Mouse (Mus musculus) liver, postnatal 0 days (tissue): ENCODE results near the gene Cbx1. TPM values are rescaled to one million over a fixed set of nuclear protein-coding genes. Genes with fewer than 3 reads are reported as not detected.

ENCODE experiments used
- ATAC-seq: fragments of 200-750 bp; cut with Nextera tagmentation; 2 replicates; pipeline ENCODE4 v1.8.0; 2017; ENCODE audit warnings: mild to moderate bottlenecking, moderate library complexity
- DNase-seq: peaks from one replicate; pipeline ENCODE4 v3.0.0-alpha.2; 2016
- H3K27ac ChIP-seq: fragments of 300-500 bp; sonication (generic); 2 replicates; pipeline ENCODE4 v1.5.1; 2014; ENCODE audit warnings: antibody characterized with exemption, moderate library complexity, mild to moderate bottlenecking, low read depth
- H3K27me3 ChIP-seq: fragments of 300-500 bp; sonication (generic); 2 replicates; pipeline ENCODE4 v1.6.1; 2014; ENCODE audit warnings: low read length, control low read depth, mixed read lengths; ENCODE audit not compliant: insufficient read depth
- H3K36me3 ChIP-seq: fragments of 300-500 bp; sonication (generic); replicated peaks from 2 replicates; pipeline ENCODE4 v1.6.1; 2014; ENCODE audit warnings: mild to moderate bottlenecking, control low read depth, low read length, moderate library complexity, mixed read lengths; ENCODE audit not compliant: insufficient read depth
- H3K4me1 ChIP-seq: fragments of 300-500 bp; sonication (generic); 2 replicates; pipeline ENCODE4 v1.6.1; 2014; ENCODE audit warnings: antibody characterized with exemption, mild to moderate bottlenecking, control low read depth; ENCODE audit not compliant: insufficient read depth
- H3K4me2 ChIP-seq: fragments of 300-500 bp; sonication (generic); 2 replicates; pipeline ENCODE4 v1.6.1; 2014; ENCODE audit warnings: low read depth, mild to moderate bottlenecking, low read length, moderate library complexity, mixed read lengths
- H3K4me3 ChIP-seq: fragments of 300-500 bp; sonication (generic); 2 replicates; pipeline ENCODE4 v1.5.1; 2014; ENCODE audit warnings: low read depth, low read length
- H3K9ac ChIP-seq: fragments of 300-500 bp; sonication (generic); replicated peaks from 2 replicates; pipeline ENCODE4 v1.6.1; 2014; ENCODE audit warnings: mild to moderate bottlenecking, moderate library complexity
- H3K9me3 ChIP-seq: fragments of 300-500 bp; sonication (generic); 2 replicates; pipeline ENCODE4 v1.6.1; 2016; ENCODE audit warnings: mild to moderate bottlenecking, control low read depth, low read length, mixed read lengths
- CTCF ChIP-seq: sonication (generic); IDR thresholded peaks from 2 replicates; pipeline ENCODE4 v1.5.1; 2016; ENCODE audit warnings: antibody characterized with exemption, low read depth
- EP300 ChIP-seq: IDR thresholded peaks from 2 replicates; pipeline ENCODE4 v1.6.1; 2016; ENCODE audit warnings: antibody characterized with exemption, low read depth, mild to moderate bottlenecking
- WGBS: fragments of 180-500 bp; shearing (Covaris S2); extraction: QIAGEN DNeasy Blood & Tissue Kit; methylation state at CpG from one replicate; pipeline ENCODE4 v1.1.7; 2014; ENCODE audit not compliant: insufficient replicate concordance; 5-methylcytosine and 5-hydroxymethylcytosine counted together
- polyA plus RNA-seq: library from polyadenylated mRNA; unstranded; fragments of >200 nt; fragmentation: Nextera tagmentation; extraction: Ambion mirVana; gene quantifications from 2 replicates; pipeline ENCODE4 v1.2.1, GENCODE M21; 2015

The Cbx1 gene
- polyA plus RNA-seq, 1 experiment from 2014 or later: 24.9 TPM

DNA sequence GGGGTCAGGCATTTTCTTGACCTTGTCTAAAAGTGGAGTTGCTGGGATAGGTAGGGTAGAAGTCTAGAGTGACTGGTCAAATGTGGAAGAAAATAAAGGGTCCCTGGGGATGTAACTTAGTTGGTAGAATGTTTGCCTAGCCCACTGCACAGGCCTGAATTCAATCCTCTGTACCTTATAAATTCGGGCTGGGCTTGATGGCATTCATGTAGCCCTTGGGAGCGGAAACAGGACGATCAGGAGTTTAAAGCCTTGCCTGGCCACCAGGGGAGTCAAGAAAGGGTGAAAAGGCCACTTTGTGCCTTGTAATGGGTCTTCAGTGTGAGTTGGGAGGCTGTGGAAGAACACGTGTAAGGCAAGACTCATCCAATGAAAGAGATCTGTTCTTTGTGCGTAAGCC lies 1.1 kb downstream of the Cbx1 start:
- Histone ChIP-seq H3K9ac (peak overlapping the region; percentile 87), H3K27ac (peak overlapping the region; percentile 94; the same call in 1 of the 2 replicates), H3K36me3 (no peaks in the 10 kb centered on the region; the same call in 1 of the 2 replicates), H3K9me3 (no peaks in the 10 kb centered on the region), H3K4me3 (peak overlapping the region; percentile 91), H3K27me3 (no peaks in the 10 kb centered on the region), H3K4me2 (peak overlapping the region; percentile 83), H3K4me1 (peaks cover 12% of the 10 kb centered on the region; the same call in 1 of the 2 replicates)
- no peak for TF ChIP-seq EP300
- peak; percentile 30 for TF ChIP-seq CTCF
- DNase-seq (no peak), ATAC-seq (no peak)
- 10% methylated on average over 5 of the region's 5 CpGs for WGBS

DNA sequence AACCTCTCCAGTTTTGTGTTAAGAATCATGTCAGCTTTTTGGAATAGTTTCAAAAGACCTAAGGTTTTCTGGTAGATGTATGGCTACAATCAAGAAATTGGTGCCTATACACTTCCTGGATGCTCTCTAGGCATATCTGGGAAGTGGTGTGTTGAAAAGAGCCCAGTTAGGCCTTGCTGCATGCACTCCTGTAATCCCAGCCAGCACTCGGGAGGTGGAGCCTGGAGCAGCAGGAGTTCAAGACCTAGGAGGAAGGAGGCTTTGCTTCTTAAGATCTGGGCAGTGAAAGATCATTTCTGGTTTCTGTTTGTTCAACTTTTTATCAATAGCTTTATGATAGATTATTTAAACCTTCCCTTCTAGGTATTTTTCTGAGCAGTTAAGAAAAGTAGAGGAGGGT lies 1.8 kb downstream of the Cbx1 start:
- DNase-seq (no peak), ATAC-seq (no peak)
- peak overlapping the region; percentile 83 for H3K4me2 ChIP-seq
- WGBS: 26% methylated on average over 1 of the region's 1 CpGs
- no peaks in the 10 kb centered on the region; the same call in 1 of the 2 replicates for H3K36me3 ChIP-seq
- no peak overlapping the region for H3K27ac ChIP-seq
- H3K9me3 ChIP-seq: no peaks in the 10 kb centered on the region
- no peaks in the 10 kb centered on the region for H3K27me3 ChIP-seq
- no peak overlapping the region for H3K4me3 ChIP-seq
- no peak overlapping the region; the same call in 1 of the 2 replicates for H3K9ac ChIP-seq
- TF ChIP-seq CTCF (no peak), EP300 (no peak)
- H3K4me1 ChIP-seq: peaks cover 16% of the 10 kb centered on the region; the same call in 1 of the 2 replicates

DNA sequence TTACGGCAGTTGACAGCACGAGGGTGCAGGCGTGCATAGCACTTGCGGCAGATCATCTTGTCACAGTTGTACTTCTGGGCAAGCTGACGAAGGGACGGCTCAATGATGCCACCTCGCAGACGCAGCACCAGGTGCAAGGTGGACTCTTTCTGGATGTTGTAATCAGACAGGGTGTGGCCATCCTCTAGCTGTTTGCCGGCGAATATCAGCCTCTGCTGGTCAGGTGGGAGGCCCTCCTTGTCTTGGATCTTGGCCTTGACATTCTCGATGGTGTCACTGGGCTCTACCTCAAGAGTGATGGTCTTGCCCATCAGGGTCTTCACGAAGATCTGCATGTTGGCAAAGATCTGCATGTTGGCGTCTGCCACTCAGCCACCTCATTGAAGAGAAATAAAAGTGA lies 6.6 kb downstream of the Cbx1 start:
- no peak for TF ChIP-seq CTCF
- no peak for TF ChIP-seq EP300
- Histone ChIP-seq H3K36me3 (peaks cover 8% of the 10 kb centered on the region; the same call in 1 of the 2 replicates), H3K9me3 (no peaks in the 10 kb centered on the region), H3K27me3 (no peaks in the 10 kb centered on the region), H3K9ac (no peak overlapping the region), H3K4me3 (no peak overlapping the region), H3K27ac (no peak overlapping the region), H3K4me1 (peaks cover 7% of the 10 kb centered on the region; the same call in 1 of the 2 replicates), H3K4me2 (no peak overlapping the region)
- WGBS: 82% methylated on average over 13 of the region's 13 CpGs
- ATAC-seq (no peak), DNase-seq (no peak)

DNA sequence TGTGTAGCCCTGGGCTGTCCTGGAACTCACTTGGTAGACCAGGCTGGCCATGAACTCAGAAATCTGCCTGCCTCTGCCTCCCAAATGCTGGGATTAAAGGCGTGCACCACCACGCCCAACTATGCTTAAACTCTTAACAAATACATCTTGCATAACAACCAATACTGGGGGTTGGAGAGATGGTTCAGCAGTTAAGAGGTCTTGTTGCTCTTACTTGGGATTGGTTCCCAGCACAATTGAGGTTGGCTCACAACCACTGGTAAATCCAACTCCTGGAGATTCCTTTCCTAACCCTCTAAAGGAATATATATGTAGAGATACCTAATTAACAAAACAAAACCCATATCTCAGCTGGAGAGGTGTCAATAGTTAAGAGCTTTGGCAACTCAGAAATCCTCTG lies 7.2 kb downstream of the Cbx1 start:
- whole genome bisulfite sequencing: 80% methylated on average over 2 of the region's 2 CpGs
- Histone ChIP-seq H3K9me3 (no peaks in the 10 kb centered on the region), H3K36me3 (peaks cover 13% of the 10 kb centered on the region), H3K4me3 (no peak overlapping the region), H3K27me3 (no peaks in the 10 kb centered on the region), H3K4me1 (peaks cover 4% of the 10 kb centered on the region; the same call in 1 of the 2 replicates), H3K4me2 (no peak overlapping the region), H3K9ac (no peak overlapping the region), H3K27ac (no peak overlapping the region)
- TF ChIP-seq CTCF (no peak), EP300 (no peak)
- no peak for ATAC-seq
- no peak for DNase-seq

DNA sequence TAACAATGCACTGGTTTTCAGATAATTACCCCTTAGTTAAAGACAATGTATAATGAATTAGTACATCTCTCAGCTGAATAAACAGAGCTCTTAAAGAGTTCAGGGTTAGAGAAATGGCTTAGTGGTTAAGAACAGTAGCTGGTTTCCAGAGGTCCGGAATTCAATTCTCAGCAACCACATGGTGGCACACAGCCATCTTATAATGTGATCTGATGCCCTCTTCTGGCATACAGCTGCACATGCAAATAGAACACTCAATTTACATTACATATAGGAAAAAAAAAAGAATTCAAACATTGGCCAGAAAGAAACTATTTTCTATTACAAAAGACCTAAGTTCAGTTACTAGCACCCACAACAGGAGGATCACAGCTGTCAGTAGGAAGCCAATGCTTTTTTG lies 7.7 kb downstream of the Cbx1 start:
- TF ChIP-seq EP300: no peak
- peak; percentile 56 for TF ChIP-seq CTCF
- no peak for DNase-seq
- H3K27me3 ChIP-seq: no peaks in the 10 kb centered on the region
- no peak overlapping the region for H3K9ac ChIP-seq
- no peak overlapping the region for H3K4me2 ChIP-seq
- H3K4me1 ChIP-seq: peaks cover 4% of the 10 kb centered on the region; the same call in 1 of the 2 replicates
- H3K4me3 ChIP-seq: no peak overlapping the region
- WGBS: 71% methylated on average over 1 of the region's 1 CpGs
- H3K9me3 ChIP-seq: no peaks in the 10 kb centered on the region
- H3K27ac ChIP-seq: no peak overlapping the region
- H3K36me3 ChIP-seq: peaks cover 17% of the 10 kb centered on the region
- ATAC-seq: no peak

DNA sequence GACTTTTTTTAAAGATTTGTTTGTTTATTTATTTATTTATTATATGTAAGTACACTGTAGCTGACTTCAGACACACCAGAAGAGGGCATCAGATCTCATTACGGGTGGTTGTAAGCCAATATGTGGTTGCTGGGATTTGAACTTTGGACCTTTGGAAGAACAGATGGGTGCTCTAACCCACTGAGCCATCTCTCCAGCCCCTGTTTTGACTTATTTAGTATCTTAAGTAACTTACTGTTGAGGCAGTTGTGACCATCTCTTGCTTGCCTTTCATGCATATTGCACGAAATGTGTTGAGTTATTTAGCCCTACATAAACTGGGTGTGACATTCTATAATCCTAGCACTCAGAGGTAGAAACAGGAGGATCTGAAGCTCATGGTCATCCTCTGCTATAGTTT lies 10.6 kb downstream of the Cbx1 start:
- WGBS: 84% methylated on average over 2 of the region's 2 CpGs
- H3K4me3 ChIP-seq: no peak overlapping the region
- H3K36me3 ChIP-seq: peaks cover 43% of the 10 kb centered on the region
- DNase-seq: no peak
- peaks cover 4% of the 10 kb centered on the region; the same call in 1 of the 2 replicates for H3K4me1 ChIP-seq
- H3K27me3 ChIP-seq: no peaks in the 10 kb centered on the region
- H3K9me3 ChIP-seq: no peaks in the 10 kb centered on the region
- H3K9ac ChIP-seq: no peak overlapping the region
- H3K27ac ChIP-seq: no peak overlapping the region
- TF ChIP-seq EP300 (no peak), CTCF (no peak)
- H3K4me2 ChIP-seq: no peak overlapping the region
- ATAC-seq: no peak
